Mouse (Mus musculus) megakaryocyte, embryonic 14.5 days (primary cell): ENCODE results near the gene Rad1.

Experiments
- FLI1 ChIP-seq: IDR thresholded peaks from 2 replicates; pipeline ENCODE4 v1.6.1; 2012; ENCODE audit warnings: low read length, inconsistent platforms, mixed read lengths
- GATA1 ChIP-seq: IDR thresholded peaks from 3 replicates; pipeline ENCODE4 v1.6.1; 2012; ENCODE audit warnings: mixed read lengths, low read length, inconsistent platforms, borderline replicate concordance

GRCm38 (mm10) chr15:10540271-10541088 lies 54.7 kb downstream of the Rad1 start:
- TF ChIP-seq GATA1 = no peak
- TF ChIP-seq FLI1 = no peak
